Mouse (Mus musculus) G1E (cell line): ENCODE data around the gene Gm42372. TPM values are rescaled to one million over a fixed set of nuclear protein-coding genes. Genes with fewer than 3 reads are reported as not detected.

Source experiments
- ATAC-seq: 2 replicates; pipeline ENCODE4 v1.8.0; 2016; ENCODE audit warnings: mild to moderate bottlenecking; ENCODE audit not compliant: insufficient number of reproducible peaks, poor library complexity, low FRiP score, severe bottlenecking; ENCODE audit errors: extremely low read depth
- DNase-seq: peaks from one replicate; pipeline ENCODE4 v3.0.0; 2012; ENCODE audit warnings: low spot score
- H3K27me3 ChIP-seq: 2 replicates; pipeline ENCODE4 v1.6.1; 2012; ENCODE audit warnings: mild to moderate bottlenecking, low read length, inconsistent platforms; ENCODE audit not compliant: insufficient read depth
- H3K36me3 ChIP-seq: replicated peaks from 2 replicates; pipeline ENCODE3; 2012; ENCODE audit warnings: mild to moderate bottlenecking, inconsistent platforms
- H3K4me1 ChIP-seq: 2 replicates; pipeline ENCODE4 v1.6.1; 2012; ENCODE audit warnings: low read depth, low read length, inconsistent platforms, mixed read lengths; ENCODE audit not compliant: insufficient read depth
- H3K4me3 ChIP-seq: 2 replicates; pipeline ENCODE4 v1.5.1; 2012; ENCODE audit warnings: low read depth, mild to moderate bottlenecking, inconsistent platforms, low read length, moderate library complexity, mixed read lengths
- H3K9me3 ChIP-seq: replicated peaks from 2 replicates; pipeline ENCODE4 v1.6.1; 2012; ENCODE audit warnings: inconsistent platforms
- CTCF ChIP-seq: IDR thresholded peaks from 2 replicates; pipeline ENCODE4 v1.5.1; 2012; ENCODE audit warnings: low read depth, low read length, inconsistent platforms, mixed read lengths
- GATA1 ChIP-seq: IDR thresholded peaks from 2 replicates; pipeline ENCODE4 v1.6.1; 2012; ENCODE audit warnings: borderline replicate concordance, low read length, inconsistent platforms, mixed read lengths
- GATA2 ChIP-seq: IDR thresholded peaks from 2 replicates; pipeline ENCODE4 v1.6.1; 2012; ENCODE audit warnings: low read depth, low read length, inconsistent platforms, borderline replicate concordance
- POLR2AphosphoS5 ChIP-seq: IDR thresholded peaks from 2 replicates; pipeline ENCODE4 v1.6.1; 2012; ENCODE audit warnings: low read depth, low read length, inconsistent platforms; ENCODE audit not compliant: insufficient replicate concordance
- TAL1 ChIP-seq: conservative IDR thresholded peaks from 2 replicates; pipeline ENCODE4 v1.6.1; 2012; ENCODE audit warnings: low read depth, low read length, inconsistent platforms, mixed read lengths
- polyA plus RNA-seq: library from polyadenylated mRNA; stranded (reverse); fragments of >175 nt; gene quantifications from 2 replicates; pipeline ENCODE4 v1.2.3, GENCODE M21; 2012
- total RNA-seq, 2 experiments: library from RNA; stranded (forward) in 1 of 2; stranded (reverse) in 1 of 2; fragments of 200-1000 nt in 1 of 2; fragments of >200 nt in 1 of 2; fragmentation: Nextera tagmentation in 1 of 2; gene quantifications; 2 replicates each; pipeline ENCODE4 v1.2.3; 2014 to 2017

Gm42372 gene
- total and polyA plus RNA-seq, 3 experiments = 0.22 TPM; not detected in 2

- H3K4me3 ChIP-seq = no peak overlapping the region
- no peak for ATAC-seq
- H3K27me3 ChIP-seq = peaks cover 36% of the 10 kb centered on the region
These were observed 38.0 kb upstream of the Gm42372 start for GRCm38 (mm10) chr7:16944808-16945315.

GRCm38 (mm10) chr7:16945419-16945818 lies 37.5 kb upstream of the Gm42372 start:
- H3K27me3 ChIP-seq = peaks cover 35% of the 10 kb centered on the region
- DNase-seq (no peak), ATAC-seq (no peak)
- peaks cover 9% of the 10 kb centered on the region for H3K9me3 ChIP-seq
- peaks cover 6% of the 10 kb centered on the region for H3K4me1 ChIP-seq
- no peak for TF ChIP-seq TAL1
- H3K4me3 ChIP-seq = no peak overlapping the region
- no peaks in the 10 kb centered on the region for H3K36me3 ChIP-seq

More at GRCm38 (mm10) chr7:16944808-16945315, 38.0 kb upstream of the Gm42372 start:
- H3K9me3 ChIP-seq = peaks cover 9% of the 10 kb centered on the region
- no peaks in the 10 kb centered on the region for H3K36me3 ChIP-seq
- TF ChIP-seq TAL1 (no peak), POLR2AphosphoS5 (no peak), CTCF (no peak), GATA1 (no peak), GATA2 (no peak)
- H3K4me1 ChIP-seq = peaks cover under 1% of the 10 kb centered on the region; the same call in 1 of the 2 replicates
- DNase-seq = no peak

- DNase-seq = no peak
- Histone ChIP-seq H3K27me3 (peaks cover 32% of the 10 kb centered on the region), H3K4me3 (no peak overlapping the region), H3K36me3 (no peaks in the 10 kb centered on the region), H3K9me3 (peaks cover 9% of the 10 kb centered on the region), H3K4me1 (peaks cover 9% of the 10 kb centered on the region)
- ATAC-seq = no peak
- TF ChIP-seq POLR2AphosphoS5 (no peak), GATA1 (no peak), GATA2 (no peak), TAL1 (no peak), CTCF (no peak)
These were observed 36.2 kb upstream of the Gm42372 start for GRCm38 (mm10) chr7:16946441-16947348.

- no peak overlapping the region for H3K4me3 ChIP-seq
- peaks cover 32% of the 10 kb centered on the region for H3K27me3 ChIP-seq
- H3K36me3 ChIP-seq = no peaks in the 10 kb centered on the region
- DNase-seq = no peak
- peaks cover 9% of the 10 kb centered on the region for H3K4me1 ChIP-seq
- TF ChIP-seq GATA1 (no peak), POLR2AphosphoS5 (no peak), TAL1 (no peak), GATA2 (no peak), CTCF (no peak)
- H3K9me3 ChIP-seq = peaks cover 9% of the 10 kb centered on the region
- ATAC-seq = no peak
These were observed 35.5 kb upstream of the Gm42372 start for GRCm38 (mm10) chr7:16947349-16947895.

GRCm38 (mm10) chr7:16947959-16948361 lies 34.9 kb upstream of the Gm42372 start:
- H3K4me1 ChIP-seq = peaks cover 9% of the 10 kb centered on the region
- TF ChIP-seq TAL1 (no peak), CTCF (no peak), POLR2AphosphoS5 (no peak), GATA2 (no peak), GATA1 (no peak)
- no peaks in the 10 kb centered on the region for H3K36me3 ChIP-seq
- DNase-seq (no peak), ATAC-seq (no peak)
- no peak overlapping the region for H3K4me3 ChIP-seq
- H3K9me3 ChIP-seq = peaks cover 9% of the 10 kb centered on the region
- peaks cover 30% of the 10 kb centered on the region for H3K27me3 ChIP-seq

- DNase-seq (no peak), ATAC-seq (no peak)
- Histone ChIP-seq H3K9me3 (peaks cover 9% of the 10 kb centered on the region), H3K4me3 (no peak overlapping the region), H3K36me3 (no peaks in the 10 kb centered on the region), H3K4me1 (peaks cover 9% of the 10 kb centered on the region), H3K27me3 (peaks cover 28% of the 10 kb centered on the region)
- TF ChIP-seq GATA2 (no peak), TAL1 (no peak), CTCF (no peak), GATA1 (no peak), POLR2AphosphoS5 (no peak)
These were observed 33.9 kb upstream of the Gm42372 start for GRCm38 (mm10) chr7:16948923-16949458.
